Mouse (Mus musculus): ENCODE results near the gene Nme7. TPM values are rescaled to one million over a fixed set of nuclear protein-coding genes. Genes with fewer than 3 reads are reported as not detected.

Nme7 gene
- total and polyA plus RNA-seq, 3 experiments = 2.1 to 3.7 (median 3.6) TPM

- 85% methylated on average over 10 of the region's 10 CpGs for WGBS
- H3K27ac ChIP-seq = no peak overlapping the region
- no peaks in the 10 kb centered on the region for H3K27me3 ChIP-seq (ENCODE audit: control insufficient read depth, insufficient read depth, low read length)
- TF ChIP-seq POLR2A (IDR thresholded peaks at IDR 0.05; ENCODE audit: insufficient read depth, low read depth, low read length) (no peak), CTCF (IDR thresholded peaks at IDR 0.05) (no peak), EP300 (IDR thresholded peaks at IDR 0.05; ENCODE audit: insufficient read depth, low read depth, low read length) (no peak)
- no peaks in the 10 kb centered on the region for H3K36me3 ChIP-seq (ENCODE audit: control insufficient read depth, insufficient read depth, low read length)
- no peaks in the 10 kb centered on the region for H3K79me2 ChIP-seq (replicated peaks; ENCODE audit: control insufficient read depth, insufficient read depth, low read length)
- intact Hi-C loops (cut with DNase I) = no loop called here
- H3K9ac ChIP-seq (ENCODE audit: low read depth, low read length) = no peak overlapping the region
- DNase-seq = no peak
- peaks cover 1% of the 10 kb centered on the region; the same call in 1 of the 2 replicates for H3K4me1 ChIP-seq (ENCODE audit: control insufficient read depth, insufficient read depth, low read length)
- no peak overlapping the region for H3K4me3 ChIP-seq
These were observed 17.5 kb downstream of the Nme7 start for GRCm38 (mm10) chr1:164321408-164321807.

- TF ChIP-seq POLR2A (IDR thresholded peaks at IDR 0.05; ENCODE audit: insufficient read depth, low read depth, low read length) = no peak
- TF ChIP-seq EP300 (IDR thresholded peaks at IDR 0.05; ENCODE audit: insufficient read depth, low read depth, low read length) = no peak
- no peak for TF ChIP-seq CTCF (IDR thresholded peaks at IDR 0.05)
- H3K4me3 ChIP-seq = no peak overlapping the region
- peaks cover 1% of the 10 kb centered on the region; the same call in 1 of the 2 replicates for H3K4me1 ChIP-seq (ENCODE audit: control insufficient read depth, insufficient read depth, low read length)
- DNase-seq = no peak
- H3K9ac ChIP-seq (ENCODE audit: low read depth, low read length) = no peak overlapping the region
- intact Hi-C loops (cut with DNase I) = no loop called here
- H3K27me3 ChIP-seq (ENCODE audit: control insufficient read depth, insufficient read depth, low read length) = no peaks in the 10 kb centered on the region
- no peaks in the 10 kb centered on the region for H3K79me2 ChIP-seq (replicated peaks; ENCODE audit: control insufficient read depth, insufficient read depth, low read length)
- H3K27ac ChIP-seq = no peak overlapping the region
- no peaks in the 10 kb centered on the region for H3K36me3 ChIP-seq (ENCODE audit: control insufficient read depth, insufficient read depth, low read length)
- 83% methylated on average over 8 of the region's 8 CpGs for WGBS
These were observed 19.2 kb downstream of the Nme7 start for GRCm38 (mm10) chr1:164322987-164323650.

GRCm38 (mm10) chr1:164324221-164324620 lies 20.3 kb downstream of the Nme7 start:
- Histone ChIP-seq H3K9ac (ENCODE audit: low read depth, low read length) (no peak overlapping the region), H3K27me3 (ENCODE audit: control insufficient read depth, insufficient read depth, low read length) (no peaks in the 10 kb centered on the region), H3K79me2 (replicated peaks; ENCODE audit: control insufficient read depth, insufficient read depth, low read length) (no peaks in the 10 kb centered on the region), H3K4me3 (no peak overlapping the region), H3K36me3 (ENCODE audit: control insufficient read depth, insufficient read depth, low read length) (no peaks in the 10 kb centered on the region), H3K27ac (no peak overlapping the region), H3K4me1 (ENCODE audit: control insufficient read depth, insufficient read depth, low read length) (peaks cover 1% of the 10 kb centered on the region; the same call in 1 of the 2 replicates)
- intact Hi-C loops (cut with DNase I) = no loop called here
- 89% methylated on average over 4 of the region's 4 CpGs for WGBS
- TF ChIP-seq EP300 (IDR thresholded peaks at IDR 0.05; ENCODE audit: insufficient read depth, low read depth, low read length) = no peak
- no peak for TF ChIP-seq POLR2A (IDR thresholded peaks at IDR 0.05; ENCODE audit: insufficient read depth, low read depth, low read length)
- TF ChIP-seq CTCF (IDR thresholded peaks at IDR 0.05) = no peak
- no peak for DNase-seq

- no peaks in the 10 kb centered on the region for H3K27me3 ChIP-seq (ENCODE audit: control insufficient read depth, insufficient read depth, low read length)
- DNase-seq = no peak
- WGBS = 62% methylated on average over 2 of the region's 2 CpGs
- H3K79me2 ChIP-seq (replicated peaks; ENCODE audit: control insufficient read depth, insufficient read depth, low read length) = no peaks in the 10 kb centered on the region
- H3K9ac ChIP-seq (ENCODE audit: low read depth, low read length) = no peak overlapping the region
- TF ChIP-seq POLR2A (IDR thresholded peaks at IDR 0.05; ENCODE audit: insufficient read depth, low read depth, low read length) (no peak), CTCF (IDR thresholded peaks at IDR 0.05) (no peak), EP300 (IDR thresholded peaks at IDR 0.05; ENCODE audit: insufficient read depth, low read depth, low read length) (no peak)
- no peaks in the 10 kb centered on the region for H3K36me3 ChIP-seq (ENCODE audit: control insufficient read depth, insufficient read depth, low read length)
- H3K27ac ChIP-seq = no peak overlapping the region
- no peak overlapping the region for H3K4me3 ChIP-seq
- intact Hi-C loops (cut with DNase I) = no loop called here
- H3K4me1 ChIP-seq (ENCODE audit: control insufficient read depth, insufficient read depth, low read length) = peaks cover 1% of the 10 kb centered on the region; the same call in 1 of the 2 replicates
These were observed 21.0 kb downstream of the Nme7 start for GRCm38 (mm10) chr1:164324878-164325277.

GRCm38 (mm10) chr1:164326600-164327155 lies 22.8 kb downstream of the Nme7 start:
- H3K27ac ChIP-seq = no peak overlapping the region

GRCm38 (mm10) chr1:164327764-164328163 lies 23.8 kb downstream of the Nme7 start:
- TF ChIP-seq EP300 (IDR thresholded peaks at IDR 0.05; ENCODE audit: insufficient read depth, low read depth, low read length) (no peak), CTCF (IDR thresholded peaks at IDR 0.05) (no peak), POLR2A (IDR thresholded peaks at IDR 0.05; ENCODE audit: insufficient read depth, low read depth, low read length) (no peak)
- Histone ChIP-seq H3K36me3 (ENCODE audit: control insufficient read depth, insufficient read depth, low read length) (no peaks in the 10 kb centered on the region), H3K79me2 (replicated peaks; ENCODE audit: control insufficient read depth, insufficient read depth, low read length) (no peaks in the 10 kb centered on the region), H3K27ac (no peak overlapping the region), H3K4me1 (ENCODE audit: control insufficient read depth, insufficient read depth, low read length) (no peaks in the 10 kb centered on the region), H3K27me3 (ENCODE audit: control insufficient read depth, insufficient read depth, low read length) (no peaks in the 10 kb centered on the region), H3K9ac (ENCODE audit: low read depth, low read length) (no peak overlapping the region), H3K4me3 (no peak overlapping the region)
- DNase-seq = no peak
- WGBS = 80% methylated on average over 7 of the region's 7 CpGs
- intact Hi-C loops (cut with DNase I) = no loop called here

More at GRCm38 (mm10) chr1:164326600-164327155, 22.8 kb downstream of the Nme7 start:
- H3K9ac ChIP-seq (ENCODE audit: low read depth, low read length) = no peak overlapping the region
- no peak for DNase-seq
- no peaks in the 10 kb centered on the region for H3K36me3 ChIP-seq (ENCODE audit: control insufficient read depth, insufficient read depth, low read length)
- no peaks in the 10 kb centered on the region for H3K4me1 ChIP-seq (ENCODE audit: control insufficient read depth, insufficient read depth, low read length)
- no peaks in the 10 kb centered on the region for H3K27me3 ChIP-seq (ENCODE audit: control insufficient read depth, insufficient read depth, low read length)
- H3K4me3 ChIP-seq = no peak overlapping the region
- no peak for TF ChIP-seq POLR2A (IDR thresholded peaks at IDR 0.05; ENCODE audit: insufficient read depth, low read depth, low read length)
- TF ChIP-seq EP300 (IDR thresholded peaks at IDR 0.05; ENCODE audit: insufficient read depth, low read depth, low read length) = no peak
- no peak for TF ChIP-seq CTCF (IDR thresholded peaks at IDR 0.05)
- no peaks in the 10 kb centered on the region for H3K79me2 ChIP-seq (replicated peaks; ENCODE audit: control insufficient read depth, insufficient read depth, low read length)
- intact Hi-C loops (cut with DNase I) = no loop called here
- WGBS = 77% methylated on average over 6 of the region's 6 CpGs
